In the genomic region with DNA sequence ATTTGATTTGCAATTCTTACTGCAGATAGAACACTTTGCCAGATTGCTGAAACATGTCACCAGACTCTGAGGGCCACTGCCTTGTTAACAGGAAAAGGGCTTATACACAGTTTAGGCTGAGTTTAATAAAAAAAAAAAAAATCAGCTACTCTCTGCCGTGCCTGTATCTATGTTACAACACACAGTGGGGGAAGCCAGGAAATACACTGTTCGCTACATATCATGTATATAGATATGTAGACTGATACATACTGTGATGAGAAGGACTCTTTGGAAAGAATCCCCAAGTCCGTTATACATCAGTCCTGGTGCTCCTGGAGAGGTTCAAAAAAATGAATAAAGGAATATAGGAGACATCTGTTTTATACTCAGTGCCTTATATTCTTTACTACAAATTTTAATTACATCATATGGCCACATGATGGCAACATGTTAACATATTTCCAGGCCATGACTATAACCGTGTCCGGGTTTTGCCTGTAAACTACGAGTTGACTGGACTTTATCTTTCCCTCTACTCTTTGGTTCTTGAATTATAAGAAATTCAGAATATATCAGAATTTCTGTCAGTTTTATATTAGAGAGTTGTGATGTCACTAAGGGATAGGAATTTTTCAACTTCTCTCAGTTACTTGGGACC, we compare ENCODE assay signal across 9 mouse cellular contexts.
A peak's percentile ranks its signal among the peaks of the same experiment; 100 is the strongest.
DNase-seq lines count a peak whose midpoint lies in the region; ATAC-seq and TF ChIP-seq lines count a peak whose summit lies in the region.
"Had no signal": no experiment of that assay in that cellular context is flagged by ENCODE, and none has a peak within 500 bp of the region (broad histone marks: within the 10 kb centered on the region; RNA-seq: fewer than 3 reads in every experiment).

No protein-coding gene starts in this region.

- H3K9me3 ChIP-seq in G1E (replicated peaks): no peaks in the 10 kb centered on the region
- no peaks in the 10 kb centered on the region for H3K9me3 ChIP-seq in forebrain, embryonic 14.5 days (replicated peaks; ENCODE audit: control insufficient read depth, low read length)
- H3K9me3 ChIP-seq: heart, embryonic 15.5 days had no signal

- H3K36me3 ChIP-seq in G1E (replicated peaks): no peaks in the 10 kb centered on the region
- H3K36me3 ChIP-seq in forebrain, embryonic 14.5 days (ENCODE audit: control insufficient read depth, insufficient read depth, low read length): 0 out of 2 replicates have a peak, but pooled peaks cover 2% of the 10 kb centered on the region
- H3K36me3 ChIP-seq: heart, embryonic 15.5 days had no signal

- H3K4me3 ChIP-seq in gastrocnemius, adult 2 months: no peak overlapping the region
- no peak overlapping the region for H3K4me3 ChIP-seq in G1E (ENCODE audit: low read depth, low read length)
- no peak overlapping the region for H3K4me3 ChIP-seq in forebrain, embryonic 14.5 days (ENCODE audit: low read depth, low read length)
- H3K4me3 ChIP-seq: heart, embryonic 15.5 days had no signal

- H3K4me1 ChIP-seq in G1E (ENCODE audit: insufficient read depth, low read depth, low read length): no peaks in the 10 kb centered on the region
- peaks cover 2% of the 10 kb centered on the region; the same call in 1 of the 2 replicates for H3K4me1 ChIP-seq in forebrain, embryonic 14.5 days (ENCODE audit: control insufficient read depth, insufficient read depth, low read length)
- H3K4me1 ChIP-seq: heart, embryonic 15.5 days had no signal

- intact Hi-C loops in gastrocnemius, adult 2 months (cut with DNase I): no loop called here
- intact Hi-C loops in gastrocnemius, postnatal 14 days (cut with DNase I; ENCODE audit: low total_unique reads): loop anchor here (10.0 kb wide), 1 partner anchor 355 kb away; no protein-coding TSS in a partner anchor

- H3K9ac ChIP-seq in forebrain, embryonic 14.5 days (ENCODE audit: low read length): no peak overlapping the region
- H3K9ac ChIP-seq: heart, embryonic 15.5 days had no signal

- peak; percentile 51 for TF ChIP-seq CTCF in gastrocnemius, adult 2 months (IDR thresholded peaks at IDR 0.05)
- no peak for TF ChIP-seq CTCF in G1E (IDR thresholded peaks at IDR 0.05; ENCODE audit: low read depth, low read length)

- ATAC-seq in G1E (ENCODE audit: extremely low read depth, insufficient number of reproducible peaks, low FRiP score, poor library complexity, severe bottlenecking): peak; percentile 15; the same call in 1 of the 2 replicates
- ATAC-seq in forebrain, embryonic 14.5 days: peak; percentile 81

- H3K27me3 ChIP-seq in G1E (ENCODE audit: insufficient read depth, low read length): peaks cover 11% of the 10 kb centered on the region
- H3K27me3 ChIP-seq in forebrain, embryonic 14.5 days (replicated peaks; ENCODE audit: control insufficient read depth, insufficient read depth, low read length): no peaks in the 10 kb centered on the region
- H3K27me3 ChIP-seq: heart, embryonic 15.5 days had no signal

- H3K4me2 ChIP-seq in forebrain, embryonic 14.5 days (ENCODE audit: low read length): no peak overlapping the region
- H3K4me2 ChIP-seq: heart, embryonic 15.5 days had no signal

- H3K27ac ChIP-seq in gastrocnemius, adult 2 months: no peak overlapping the region
- no peak overlapping the region for H3K27ac ChIP-seq in forebrain, embryonic 14.5 days (ENCODE audit: low read depth, low read length)
- H3K27ac ChIP-seq: heart, embryonic 15.5 days had no signal

- no peak for DNase-seq in gastrocnemius, adult 2 months
- DNase-seq in gastrocnemius, postnatal 14 days: no peak
- no peak for DNase-seq in G1E (ENCODE audit: low spot score)
- peak; percentile 73 for DNase-seq in forebrain, embryonic 14.5 days (ENCODE audit: low spot score)
- peak; percentile 3 for DNase-seq in lung, postnatal 10 days
- DNase-seq in spleen, postnatal 36 days (ENCODE audit: low spot score in 2 of 2): no peak
- no peak for DNase-seq in urinary bladder, postnatal 25 days (ENCODE audit: low spot score)
- no peak for DNase-seq in frontal cortex, postnatal 14 days (ENCODE audit: low spot score in 2 of 2)

- 24% methylated on average over 6 of the region's 6 CpGs for WGBS in forebrain, embryonic 14.5 days

Comparison
In these comparisons a context has a peak if more than half of its experiments do, and no peak if none do; other contexts are left out.
1. DNase-seq: peak in forebrain, embryonic 14.5 days (single experiment) and lung, postnatal 10 days (single experiment); none in gastrocnemius, adult 2 months (single experiment), gastrocnemius, postnatal 14 days (single experiment), G1E (single experiment), spleen, postnatal 36 days (0 of 2), urinary bladder, postnatal 25 days (single experiment) and frontal cortex, postnatal 14 days (0 of 2).